Mouse (Mus musculus): ENCODE data around the gene Casp6. TPM values are rescaled to one million over a fixed set of nuclear protein-coding genes. Genes with fewer than 3 reads are reported as not detected.

Gene Casp6
- polyA plus RNA-seq, 1 experiment from 2014 or later, result 60.9 TPM

GRCm38 (mm10) chr3:129962533-129962932 lies 61.3 kb downstream of the Casp6 start:
- Histone ChIP-seq H3K9ac (no peak overlapping the region), H3K4me3 (replicated peaks) (no peak overlapping the region), H3K27ac (no peak overlapping the region), H3K27me3 (0 out of 2 replicates have a peak, but pooled peaks cover 2% of the 10 kb centered on the region), H3K4me1 (no peaks in the 10 kb centered on the region), H3K36me3 (replicated peaks) (no peaks in the 10 kb centered on the region), H3K4me2 (no peak overlapping the region), H3K9me3 (no peaks in the 10 kb centered on the region)
- 75% methylated on average over 8 of the region's 8 CpGs for WGBS
- no peak for ATAC-seq (ENCODE audit: low FRiP score)

Other genes with a start within 250 kb of the Casp6 start
- gene Egf, start 146.1 kb upstream of the Casp6 start, polyA plus RNA-seq (2016; fragmentation: Nextera tagmentation; extraction: Ambion mirVana), result 1.6 and 2.7 TPM in 2 replicates
- not detected in 2 replicates for gene Lrit3, start 97.4 kb upstream of the Casp6 start, polyA plus RNA-seq (2016; fragmentation: Nextera tagmentation; extraction: Ambion mirVana)
- 0.15 and 0.37 TPM in 2 replicates for gene Rrh, start 78.8 kb upstream of the Casp6 start, polyA plus RNA-seq (2016; fragmentation: Nextera tagmentation; extraction: Ambion mirVana)
- gene Gar1, start 70.0 kb upstream of the Casp6 start, polyA plus RNA-seq (2016; fragmentation: Nextera tagmentation; extraction: Ambion mirVana), result 98.7 and 102 TPM in 2 replicates
- gene Cfi, start 65.5 kb upstream of the Casp6 start, polyA plus RNA-seq (2016; fragmentation: Nextera tagmentation; extraction: Ambion mirVana), result 0.09 and 0.18 TPM in 2 replicates
- gene Pla2g12a, start 22.8 kb upstream of the Casp6 start, polyA plus RNA-seq (2016; fragmentation: Nextera tagmentation; extraction: Ambion mirVana), result 31.8 and 33.0 TPM in 2 replicates
- 3.3 and 5.3 TPM in 2 replicates for gene Mcub, start 68.8 kb downstream of the Casp6 start, polyA plus RNA-seq (2016; fragmentation: Nextera tagmentation; extraction: Ambion mirVana)
- 33.7 and 34.7 TPM in 2 replicates for gene Sec24b, start 160.1 kb downstream of the Casp6 start, polyA plus RNA-seq (2016; fragmentation: Nextera tagmentation; extraction: Ambion mirVana)
- 4.2 TPM in 2 replicates for gene Col25a1, start 230.1 kb downstream of the Casp6 start, polyA plus RNA-seq (2016; fragmentation: Nextera tagmentation; extraction: Ambion mirVana)

Measured in forebrain, embryonic 12.5 days (tissue).